ENCODE assay signal across 8 mouse cellular contexts in genomic region chr11:94073283-94073682, GRCm38 (mm10).
DNase-seq lines count a peak whose midpoint lies in the region; ATAC-seq and TF ChIP-seq lines count a peak whose summit lies in the region.

No protein-coding gene starts in this region.

- no peak overlapping the region for H3K4me2 ChIP-seq in limb, embryonic 14.5 days (replicated peaks; ENCODE audit: low read depth, low read length, severe bottlenecking)

- H3K36me3 ChIP-seq in limb, embryonic 14.5 days (ENCODE audit: control insufficient read depth, insufficient read depth, low read length): peaks cover 24% of the 10 kb centered on the region
- peaks cover 48% of the 10 kb centered on the region for H3K36me3 ChIP-seq in limb, embryonic 10.5 days
- H3K36me3 ChIP-seq in midbrain, embryonic 10.5 days: peaks cover 98% of the 10 kb centered on the region

- no peaks in the 10 kb centered on the region for H3K27me3 ChIP-seq in limb, embryonic 14.5 days (ENCODE audit: control insufficient read depth, insufficient read depth, low read length)
- H3K27me3 ChIP-seq in limb, embryonic 10.5 days (ENCODE audit: low read depth, poor library complexity, severe bottlenecking): no peaks in the 10 kb centered on the region
- no peaks in the 10 kb centered on the region for H3K27me3 ChIP-seq in midbrain, embryonic 10.5 days (ENCODE audit: low read depth, poor library complexity, severe bottlenecking)

- H3K4me1 ChIP-seq in limb, embryonic 14.5 days (ENCODE audit: control insufficient read depth, insufficient read depth, low read length): no peaks in the 10 kb centered on the region
- no peaks in the 10 kb centered on the region for H3K4me1 ChIP-seq in limb, embryonic 10.5 days
- no peaks in the 10 kb centered on the region for H3K4me1 ChIP-seq in midbrain, embryonic 10.5 days

- H3K27ac ChIP-seq in limb, embryonic 14.5 days (replicated peaks; ENCODE audit: low read depth, low read length): no peak overlapping the region
- no peak overlapping the region for H3K27ac ChIP-seq in limb, embryonic 10.5 days
- no peak overlapping the region for H3K27ac ChIP-seq in midbrain, embryonic 10.5 days (replicated peaks)

- 88% methylated on average over 4 of the region's 4 CpGs for WGBS in limb, embryonic 14.5 days
- 95% methylated on average over 4 of the region's 4 CpGs for WGBS in limb, embryonic 10.5 days
- 89% methylated on average over 4 of the region's 4 CpGs for WGBS in midbrain, embryonic 10.5 days

- H3K9me3 ChIP-seq in limb, embryonic 14.5 days (ENCODE audit: control insufficient read depth, low read length): no peaks in the 10 kb centered on the region
- no peaks in the 10 kb centered on the region for H3K9me3 ChIP-seq in limb, embryonic 10.5 days (replicated peaks)
- no peaks in the 10 kb centered on the region for H3K9me3 ChIP-seq in midbrain, embryonic 10.5 days (replicated peaks)

- H3K9ac ChIP-seq in limb, embryonic 14.5 days (ENCODE audit: low read depth, low read length, severe bottlenecking): no peak overlapping the region

- H3K4me3 ChIP-seq in limb, embryonic 14.5 days (replicated peaks; ENCODE audit: low read length): no peak overlapping the region
- no peak overlapping the region for H3K4me3 ChIP-seq in limb, embryonic 10.5 days
- H3K4me3 ChIP-seq in midbrain, embryonic 10.5 days: no peak overlapping the region

- ATAC-seq in limb, embryonic 14.5 days (ENCODE audit: low FRiP score, low read depth): no peak
- ATAC-seq in megakaryocyte-erythroid progenitor cell, adult 5-6 weeks (replicated peaks; ENCODE audit: low FRiP score, low TSS enrichment, poor library complexity, severe bottlenecking): peak; percentile 65; the same call in 1 of the 2 replicates

- DNase-seq in cerebellum, postnatal 10 days: peak; percentile 38
- no peak for DNase-seq in cerebellum, adult 9-11 months
- peak; percentile 6 for DNase-seq in limb, embryonic 14.5 days (ENCODE audit: low spot score)
- no peak for DNase-seq in limb, embryonic 10.5 days (ENCODE audit: low spot score)
- DNase-seq in embryo, embryonic 11 days: peak; percentile 48
- no peak for DNase-seq in MN1 (ENCODE audit: low spot score)
- no peak for DNase-seq in midbrain, embryonic 10.5 days (ENCODE audit: low spot score)

- no peak for TF ChIP-seq POLR2A in limb, embryonic 14.5 days (IDR thresholded peaks at IDR 0.05; ENCODE audit: borderline replicate concordance, extremely low read depth, insufficient read depth, insufficient read length)

Comparison
In these comparisons a context has a peak if more than half of its experiments do, and no peak if none do; other contexts are left out.
1. DNase-seq: peak in cerebellum, postnatal 10 days (2 of 2), limb, embryonic 14.5 days (single experiment) and embryo, embryonic 11 days (single experiment); none in cerebellum, adult 9-11 months (single experiment), limb, embryonic 10.5 days (single experiment), MN1 (single experiment) and midbrain, embryonic 10.5 days (single experiment).